17 mouse cellular contexts compared by ENCODE assay signal in genomic region chr19:5907275-5907674, GRCm38 (mm10).
"Had no signal": no experiment of that assay in that cellular context is flagged by ENCODE, and none has a peak within 500 bp of the region (broad histone marks: within the 10 kb centered on the region; RNA-seq: fewer than 3 reads in every experiment).

No protein-coding gene starts in this region.

- DNase-seq: liver, postnatal 0 days; lung, adult 2 months; lung, postnatal 14 days; lung, postnatal 36 days; right cerebral cortex, postnatal 14 days; thymus, adult 2 months; thymus, postnatal 25 days; thymus, postnatal 4 days had no signal

- H3K4me3 ChIP-seq: liver, embryonic 15.5 days; lung, embryonic 15.5 days; megakaryocyte, embryonic 14.5 days; midbrain, embryonic 13.5 days; midbrain, embryonic 15.5 days; neural tube, embryonic 13.5 days; stomach, embryonic 15.5 days had no signal

- H3K27ac ChIP-seq: liver, embryonic 15.5 days; lung, embryonic 15.5 days; macrophage; midbrain, embryonic 13.5 days; midbrain, embryonic 15.5 days; neural tube, embryonic 13.5 days; stomach, embryonic 15.5 days; stomach, postnatal 0 days had no signal
